Mouse (Mus musculus): Measurements from ENCODE around the gene Ankrd36. TPM values are rescaled to one million over a fixed set of nuclear protein-coding genes. Genes with fewer than 3 reads are reported as not detected.
A peak's percentile ranks its signal among the peaks of the same experiment; 100 is the strongest.
"Not testable (repeated sequence)": the region's sequence is repeated elsewhere in the genome, so short reads cannot be mapped to it uniquely, and the experiment has no call there.

Gene Ankrd36
- polyA plus RNA-seq, 1 experiment = not detected

- Histone ChIP-seq H3K4me3 (ENCODE audit: low read depth, low read length) (no peak overlapping the region), H3K27ac (ENCODE audit: insufficient read depth, low read depth, low read length) (no peak overlapping the region), H3K27me3 (ENCODE audit: control insufficient read depth, insufficient read depth, low read length) (no peaks in the 10 kb centered on the region), H3K36me3 (ENCODE audit: control insufficient read depth, insufficient read depth, low read length) (peaks cover 4% of the 10 kb centered on the region; the same call in 1 of the 2 replicates), H3K4me1 (ENCODE audit: control insufficient read depth, insufficient read depth, insufficient read length, low read length) (peaks cover 8% of the 10 kb centered on the region; the same call in 1 of the 2 replicates)
- WGBS = 32% methylated on average over 4 of the region's 4 CpGs
- TF ChIP-seq CTCF (IDR thresholded peaks at IDR 0.05; ENCODE audit: extremely low read depth, insufficient read length, insufficient replicate concordance, low read depth, low read length) (no peak), POLR2A (IDR thresholded peaks at IDR 0.05; ENCODE audit: low read depth, low read length) (no peak)
Observed at GRCm38 (mm10) chr11:5540331-5540730, 29.2 kb upstream of the Ankrd36 start.

DNA sequence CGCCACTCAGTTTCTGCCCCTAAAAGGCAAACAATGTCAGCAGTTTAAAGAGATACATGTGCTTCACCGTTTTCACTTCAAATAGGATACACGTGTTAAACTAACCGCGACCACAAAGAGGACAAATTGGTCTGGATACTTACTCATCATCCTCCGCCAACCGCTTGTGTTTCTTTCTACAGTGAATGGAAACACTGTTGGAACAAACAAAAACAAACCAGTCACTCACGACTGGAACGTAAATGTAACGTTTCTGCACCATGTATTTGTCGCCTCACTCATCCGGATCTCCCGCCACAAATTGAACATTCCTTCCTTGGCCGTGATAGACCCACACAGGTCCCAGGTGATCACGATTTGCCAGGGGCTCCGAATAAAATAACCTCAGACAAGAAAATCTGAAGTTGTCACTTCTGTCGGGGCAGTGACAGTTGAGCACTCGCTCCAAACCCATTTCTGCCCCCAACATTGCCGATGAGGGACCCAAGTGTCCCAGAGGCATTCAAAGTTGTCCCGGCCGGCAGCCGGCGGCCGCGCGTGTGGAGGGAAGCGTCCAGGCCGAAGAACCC lies 28.2 kb upstream of the Ankrd36 start:
- under 1% methylated on average over 28 of the region's 28 CpGs for WGBS
- peaks cover 8% of the 10 kb centered on the region; the same call in 1 of the 2 replicates for H3K4me1 ChIP-seq (ENCODE audit: control insufficient read depth, insufficient read depth, insufficient read length, low read length)
- 0 out of 2 replicates have a peak, but pooled peaks cover 2% of the 10 kb centered on the region for H3K36me3 ChIP-seq (ENCODE audit: control insufficient read depth, insufficient read depth, low read length)
- peak overlapping the region; percentile 92 for H3K4me3 ChIP-seq (ENCODE audit: low read depth, low read length)
- H3K27me3 ChIP-seq (ENCODE audit: control insufficient read depth, insufficient read depth, low read length) = no peaks in the 10 kb centered on the region
- TF ChIP-seq CTCF (IDR thresholded peaks at IDR 0.05; ENCODE audit: extremely low read depth, insufficient read length, insufficient replicate concordance, low read depth, low read length) = no peak
- TF ChIP-seq POLR2A (IDR thresholded peaks at IDR 0.05; ENCODE audit: low read depth, low read length) = no peak
- peak overlapping the region; percentile 75 for H3K27ac ChIP-seq (ENCODE audit: insufficient read depth, low read depth, low read length)

GRCm38 (mm10) chr11:5541799-5542481 lies 27.5 kb upstream of the Ankrd36 start, which contains the start of gene Ccdc117:
Gene Ccdc117, minus strand, starts transcription at chr11:5542187.
- under 1% methylated on average over 65 of the region's 65 CpGs for WGBS
- H3K4me1 ChIP-seq (ENCODE audit: control insufficient read depth, insufficient read depth, insufficient read length, low read length) = peaks cover 8% of the 10 kb centered on the region; the same call in 1 of the 2 replicates

DNA sequence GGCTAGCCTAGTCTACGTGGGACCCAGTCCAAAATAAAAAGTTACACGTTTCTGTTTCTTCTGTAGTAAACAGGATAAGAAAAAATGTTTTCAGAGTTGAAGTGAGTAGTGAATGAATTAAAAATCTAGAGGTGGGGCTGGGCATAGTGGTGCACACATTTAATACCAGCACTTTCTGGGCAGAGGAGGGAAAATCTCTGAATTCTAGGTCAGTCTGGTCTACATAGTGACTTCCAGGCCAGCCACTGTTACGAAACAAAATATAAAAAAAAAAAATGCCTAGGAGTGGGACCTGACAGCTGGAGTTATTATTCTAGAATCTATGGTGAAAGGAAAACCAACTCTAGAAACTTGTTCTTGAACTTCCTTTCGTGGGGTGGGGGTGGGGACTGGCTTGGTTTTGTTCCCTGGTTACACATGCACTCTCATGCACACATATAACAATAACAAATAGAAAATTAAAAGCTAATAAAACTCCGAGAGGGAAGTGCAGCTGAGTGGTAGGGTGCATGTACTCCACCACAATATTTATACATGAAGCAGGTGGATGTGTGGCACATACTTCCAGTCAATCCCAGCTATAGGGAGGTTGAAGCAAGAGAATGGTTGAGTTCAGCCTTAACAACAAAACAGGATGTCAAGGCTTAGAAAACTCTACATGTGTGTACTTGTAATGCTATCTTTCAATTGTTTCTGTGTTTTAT lies 26.9 kb upstream of the Ankrd36 start:
- Histone ChIP-seq H3K27me3 (ENCODE audit: control insufficient read depth, insufficient read depth, low read length) (no peaks in the 10 kb centered on the region), H3K36me3 (ENCODE audit: control insufficient read depth, insufficient read depth, low read length) (no peaks in the 10 kb centered on the region), H3K4me1 (ENCODE audit: control insufficient read depth, insufficient read depth, insufficient read length, low read length) (peaks cover 8% of the 10 kb centered on the region; the same call in 1 of the 2 replicates), H3K4me3 (ENCODE audit: low read depth, low read length) (no peak overlapping the region), H3K27ac (ENCODE audit: insufficient read depth, low read depth, low read length) (no peak overlapping the region)
- no peak for TF ChIP-seq POLR2A (IDR thresholded peaks at IDR 0.05; ENCODE audit: low read depth, low read length)
- TF ChIP-seq CTCF (IDR thresholded peaks at IDR 0.05; ENCODE audit: extremely low read depth, insufficient read length, insufficient replicate concordance, low read depth, low read length) = no peak
- WGBS = 31% methylated on average over 5 of the region's 5 CpGs

More at GRCm38 (mm10) chr11:5541799-5542481, 27.5 kb upstream of the Ankrd36 start, which contains the start of gene Ccdc117:
- Histone ChIP-seq H3K4me3 (ENCODE audit: low read depth, low read length) (peak within 1 kb of the TSS; percentile 92), H3K36me3 (ENCODE audit: control insufficient read depth, insufficient read depth, low read length) (no peaks in the 10 kb centered on the region), H3K27me3 (ENCODE audit: control insufficient read depth, insufficient read depth, low read length) (no peaks in the 10 kb centered on the region), H3K27ac (ENCODE audit: insufficient read depth, low read depth, low read length) (peak within 1 kb of the TSS; percentile 75)
- TF ChIP-seq CTCF (IDR thresholded peaks at IDR 0.05; ENCODE audit: extremely low read depth, insufficient read length, insufficient replicate concordance, low read depth, low read length) (peak; percentile 19; the same call in 1 of the 2 replicates), POLR2A (IDR thresholded peaks at IDR 0.05; ENCODE audit: low read depth, low read length) (peak; percentile 83)

- H3K4me1 ChIP-seq (ENCODE audit: control insufficient read depth, insufficient read depth, insufficient read length, low read length) = peaks cover 7% of the 10 kb centered on the region; the same call in 1 of the 2 replicates
- H3K36me3 ChIP-seq (ENCODE audit: control insufficient read depth, insufficient read depth, low read length) = no peaks in the 10 kb centered on the region
- TF ChIP-seq CTCF (IDR thresholded peaks at IDR 0.05; ENCODE audit: extremely low read depth, insufficient read length, insufficient replicate concordance, low read depth, low read length) (no peak), POLR2A (IDR thresholded peaks at IDR 0.05; ENCODE audit: low read depth, low read length) (no peak)
- H3K4me3 ChIP-seq (ENCODE audit: low read depth, low read length) = no peak overlapping the region
- no peak overlapping the region for H3K27ac ChIP-seq (ENCODE audit: insufficient read depth, low read depth, low read length)
- 56% methylated on average over 1 of the region's 1 CpGs for WGBS
- no peaks in the 10 kb centered on the region for H3K27me3 ChIP-seq (ENCODE audit: control insufficient read depth, insufficient read depth, low read length)
Observed at GRCm38 (mm10) chr11:5543281-5543680, 26.2 kb upstream of the Ankrd36 start.

DNA sequence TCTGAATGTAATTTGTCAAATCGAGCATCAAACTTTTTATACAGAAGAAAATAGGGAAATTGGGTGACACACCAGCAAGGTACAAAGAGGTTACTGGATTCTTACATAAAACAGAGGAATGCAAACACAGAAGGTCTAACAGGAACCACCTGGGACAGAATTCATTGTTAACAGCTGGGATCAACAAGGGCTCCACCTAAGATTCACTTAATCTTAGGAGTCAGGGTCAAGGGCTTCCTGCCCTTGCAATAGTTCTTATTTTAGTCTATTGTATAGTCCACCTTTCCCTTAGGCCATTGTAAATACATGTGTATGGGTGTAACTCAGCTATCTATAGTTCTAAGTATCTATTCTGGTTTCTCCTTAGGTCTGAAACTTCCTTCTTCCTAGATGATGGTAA lies 24.8 kb upstream of the Ankrd36 start:
- WGBS = 84% methylated on average over 1 of the region's 1 CpGs
- H3K36me3 ChIP-seq (ENCODE audit: control insufficient read depth, insufficient read depth, low read length); H3K27ac ChIP-seq (ENCODE audit: insufficient read depth, low read depth, low read length); H3K4me3 ChIP-seq (ENCODE audit: low read depth, low read length); H3K4me1 ChIP-seq (ENCODE audit: control insufficient read depth, insufficient read depth, insufficient read length, low read length); H3K27me3 ChIP-seq (ENCODE audit: control insufficient read depth, insufficient read depth, low read length): not testable (repeated sequence)

DNA sequence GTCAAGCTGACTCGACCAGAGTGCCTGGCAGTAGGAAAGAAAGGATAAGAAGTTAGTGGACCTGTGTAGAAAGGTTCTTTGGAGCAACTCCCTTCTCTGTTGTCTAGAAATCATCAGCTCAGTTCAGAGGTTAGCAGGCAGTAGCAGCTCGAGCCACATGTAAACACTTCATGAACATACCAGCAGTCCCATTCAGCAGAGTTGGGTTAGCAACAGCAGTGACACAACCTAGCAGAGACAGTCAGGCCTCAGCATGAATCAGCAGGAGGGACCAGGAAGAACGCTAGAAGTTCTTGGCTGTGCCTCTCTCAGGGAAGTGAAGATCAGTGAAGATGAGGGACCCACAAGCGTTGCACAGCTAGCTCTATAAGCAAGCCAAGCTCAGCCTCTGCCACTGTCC lies 24.0 kb upstream of the Ankrd36 start:
- Histone ChIP-seq H3K27me3 (ENCODE audit: control insufficient read depth, insufficient read depth, low read length) (no peaks in the 10 kb centered on the region), H3K27ac (ENCODE audit: insufficient read depth, low read depth, low read length) (no peak overlapping the region), H3K36me3 (ENCODE audit: control insufficient read depth, insufficient read depth, low read length) (no peaks in the 10 kb centered on the region), H3K4me3 (ENCODE audit: low read depth, low read length) (no peak overlapping the region), H3K4me1 (ENCODE audit: control insufficient read depth, insufficient read depth, insufficient read length, low read length) (no peaks in the 10 kb centered on the region)
- 68% methylated on average over 4 of the region's 4 CpGs for WGBS
- no peak for TF ChIP-seq CTCF (IDR thresholded peaks at IDR 0.05; ENCODE audit: extremely low read depth, insufficient read length, insufficient replicate concordance, low read depth, low read length)
- TF ChIP-seq POLR2A (IDR thresholded peaks at IDR 0.05; ENCODE audit: low read depth, low read length) = no peak

Data from small intestine, adult 2 months (tissue).